Mouse (Mus musculus) E14TG2a.4 (cell line): Measurements from ENCODE around the gene Vax2.

Experiments used
- CTCF ChIP-seq: conservative IDR thresholded peaks from 2 replicates; pipeline ENCODE4 v1.5.1; 2014; ENCODE audit warnings: low read length
- NANOG ChIP-seq: IDR thresholded peaks from 2 replicates; pipeline ENCODE4 v1.6.1; 2014; ENCODE audit warnings: borderline replicate concordance, low read length, mixed read lengths
- POU5F1 ChIP-seq: IDR thresholded peaks from 2 replicates; pipeline ENCODE4 v1.6.1; 2014; ENCODE audit warnings: low read length, borderline replicate concordance

GRCm38 (mm10) chr6:83717026-83717425, 6.0 kb downstream of the Vax2 start:
- no peak for TF ChIP-seq CTCF
- no peak for TF ChIP-seq NANOG
- TF ChIP-seq POU5F1, result no peak
